Mouse (Mus musculus) thymus, adult 2 months (tissue): ENCODE data around the gene Zbtb44.

Experiments
- CTCF ChIP-seq: fragments of 200-500 bp; IDR thresholded peaks from 2 replicates; pipeline ENCODE4 v1.5.1; 2012; ENCODE audit warnings: mild to moderate bottlenecking, control low read depth, low read length, moderate library complexity, borderline replicate concordance; ENCODE audit not compliant: control insufficient read depth, poor library complexity, insufficient read depth; ENCODE audit errors: extremely low read depth
- POLR2A ChIP-seq: fragments of 200-500 bp; IDR thresholded peaks from 2 replicates; pipeline ENCODE4 v1.6.1; 2012; ENCODE audit warnings: mild to moderate bottlenecking, low read length, control low read depth, moderate library complexity; ENCODE audit not compliant: control insufficient read depth, poor library complexity, insufficient read depth; ENCODE audit errors: extremely low read depth

GRCm38 (mm10) chr9:31031414-31031843, 985 bp downstream of the Zbtb44 start:
- no peak for TF ChIP-seq POLR2A
- TF ChIP-seq CTCF, result no peak
